23 mouse cellular contexts compared by ENCODE assay signal in the genomic region with DNA sequence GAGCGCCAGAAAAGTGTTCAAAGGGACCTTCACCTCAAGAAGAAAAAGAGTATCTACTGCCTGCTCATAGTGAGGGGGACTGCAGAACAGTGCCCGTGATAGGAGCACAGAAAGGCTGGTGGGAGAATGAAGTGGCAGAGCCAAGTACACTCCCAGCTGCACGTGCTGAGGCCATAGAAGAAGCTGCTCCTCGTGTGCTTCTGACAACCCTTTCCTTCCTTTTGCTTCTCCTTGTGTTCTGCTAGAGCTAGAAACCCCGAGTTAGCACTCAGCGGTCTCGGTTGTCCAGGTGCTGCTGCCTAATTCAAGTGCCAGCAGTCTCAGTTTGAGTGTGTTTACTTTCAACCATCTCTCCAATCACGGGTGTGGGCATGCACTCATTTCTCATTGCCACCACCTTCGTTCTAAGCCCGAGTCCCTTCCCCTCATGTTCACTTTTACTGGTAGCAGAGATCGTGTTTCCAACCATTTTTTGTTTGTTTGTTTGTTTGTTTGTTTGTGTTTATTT. TPM values are rescaled to one million over a fixed set of nuclear protein-coding genes. Genes with fewer than 3 reads are reported as not detected.
"Had no signal": no experiment of that assay in that cellular context is flagged by ENCODE, and none has a peak within 500 bp of the region (broad histone marks: within the 10 kb centered on the region; RNA-seq: fewer than 3 reads in every experiment).

No protein-coding gene starts in this region.

- H3K9me3 ChIP-seq: liver, embryonic 12.5 days; lung, embryonic 15.5 days; midbrain, embryonic 10.5 days; midbrain, embryonic 12.5 days; neural tube, embryonic 13.5 days; neural tube, embryonic 15.5 days had no signal

- ATAC-seq: liver, embryonic 12.5 days; midbrain, embryonic 16.5 days had no signal

- DNase-seq: lung, postnatal 10 days; lung, postnatal 4 days; midbrain, embryonic 14.5 days; retina, postnatal 1 day; right cerebral cortex, adult 18-20 months; right cerebral cortex, postnatal 25 days; right cerebral cortex, postnatal 4 days; spleen, adult 18-20 months; thymus, adult 18-20 months; thymus, postnatal 14 days; thymus, postnatal 36 days had no signal

- H3K36me3 ChIP-seq: liver, embryonic 12.5 days; lung, embryonic 15.5 days; midbrain, embryonic 10.5 days; midbrain, embryonic 12.5 days; neural tube, embryonic 13.5 days; neural tube, embryonic 15.5 days had no signal

- H3K4me1 ChIP-seq: neural tube, embryonic 15.5 days had no signal

- H3K27ac ChIP-seq: liver, embryonic 12.5 days; liver, embryonic 14.5 days; lung, embryonic 15.5 days; midbrain, embryonic 10.5 days; midbrain, embryonic 12.5 days; neural tube, embryonic 13.5 days; neural tube, embryonic 15.5 days had no signal

- H3K4me2 ChIP-seq: liver, embryonic 12.5 days; lung, embryonic 15.5 days; midbrain, embryonic 12.5 days; neural tube, embryonic 13.5 days; neural tube, embryonic 15.5 days had no signal

- H3K27me3 ChIP-seq: lung, embryonic 15.5 days; neural tube, embryonic 15.5 days had no signal

- H3K9ac ChIP-seq: liver, embryonic 12.5 days; liver, embryonic 14.5 days; lung, embryonic 15.5 days; midbrain, embryonic 12.5 days; neural tube, embryonic 13.5 days; neural tube, embryonic 15.5 days had no signal

- H3K4me3 ChIP-seq: liver, embryonic 12.5 days; lung, embryonic 15.5 days; midbrain, embryonic 10.5 days; midbrain, embryonic 12.5 days; neural tube, embryonic 13.5 days; neural tube, embryonic 15.5 days had no signal

RNA-seq across cellular contexts. Expression of a gene that starts 10.6 kb away (rescaled TPM):
- total RNA-seq: monocyte, adult 5-6 weeks had no signal
- polyA plus RNA-seq: liver, embryonic 12.5 days; midbrain, embryonic 10.5 days; midbrain, embryonic 12.5 days; midbrain, embryonic 14.5 days; midbrain, embryonic 16.5 days; neural tube, embryonic 11.5 days; neural tube, embryonic 13.5 days; neural tube, embryonic 15.5 days; small intestine, adult 2 months; stomach, embryonic 14.5 days had no signal
